Mouse (Mus musculus) monocyte, adult 2 months (primary cell): ENCODE results near the gene Gm20388.
A peak's percentile ranks its signal among the peaks of the same experiment; 100 is the strongest.

Experiments used
- DNase-seq, 2 experiments: peaks; one replicate each; pipeline ENCODE4 v3.0.0; 2022; ENCODE audit warnings: low spot score in 2 of 2, low read depth in 1 of 2

Gene Gm20388

DNA sequence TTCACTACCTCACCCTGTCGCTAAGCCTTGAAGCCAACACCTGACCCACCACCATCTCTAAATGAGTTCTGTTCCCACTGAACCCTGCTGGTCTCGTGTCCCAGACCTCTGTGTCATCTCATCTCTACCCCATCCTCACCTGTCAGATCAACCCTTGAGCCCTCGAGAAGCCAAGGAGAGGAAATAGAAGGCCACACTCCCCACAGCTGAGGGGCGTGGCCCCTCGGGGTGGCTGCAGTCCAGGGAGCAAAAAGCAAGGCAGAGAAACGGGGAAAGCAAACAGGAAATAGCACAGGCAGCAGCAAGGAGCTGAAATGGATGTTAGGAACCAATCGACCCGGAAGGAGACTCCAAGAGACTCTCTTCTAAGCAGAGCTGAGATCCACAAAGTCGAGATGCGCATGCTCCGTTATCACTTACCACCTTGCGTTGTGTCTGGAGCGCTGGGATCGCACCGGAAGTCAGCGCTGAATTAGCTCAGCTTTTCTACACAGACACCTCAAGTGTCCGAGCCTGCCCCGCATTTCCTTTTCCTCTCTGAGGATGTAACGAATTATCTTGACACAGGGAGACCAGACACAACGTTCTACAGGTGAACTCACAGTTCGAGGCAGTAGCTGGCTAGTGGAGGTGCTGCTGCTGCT is 3876.7 kb downstream of the Gm20388 start:
- DNase-seq: no peak

- DNase-seq: no peak
Observed at GRCm38 (mm10) chr8:123788416-123789170, 3878.0 kb downstream of the Gm20388 start.

DNA sequence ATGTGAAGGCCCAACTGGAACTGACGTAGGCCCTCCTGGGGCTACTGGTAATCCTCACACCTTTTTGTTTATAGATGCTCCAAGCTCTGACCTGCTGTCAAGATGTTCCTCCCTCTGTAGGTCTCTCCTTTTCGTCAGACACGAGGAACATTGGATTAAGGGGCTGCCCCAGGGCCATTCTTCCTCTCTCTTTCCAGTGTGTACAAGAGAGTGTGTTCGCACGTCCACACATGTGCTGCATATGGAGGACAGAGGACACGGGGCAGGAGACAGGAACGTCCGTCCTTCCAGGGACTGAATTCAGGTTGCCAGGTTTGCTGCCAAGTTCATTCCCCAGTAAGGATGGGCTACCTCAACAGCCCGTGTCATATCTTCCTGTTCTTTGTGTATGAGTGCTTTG is 3878.8 kb downstream of the Gm20388 start:
- DNase-seq: no peak

DNA sequence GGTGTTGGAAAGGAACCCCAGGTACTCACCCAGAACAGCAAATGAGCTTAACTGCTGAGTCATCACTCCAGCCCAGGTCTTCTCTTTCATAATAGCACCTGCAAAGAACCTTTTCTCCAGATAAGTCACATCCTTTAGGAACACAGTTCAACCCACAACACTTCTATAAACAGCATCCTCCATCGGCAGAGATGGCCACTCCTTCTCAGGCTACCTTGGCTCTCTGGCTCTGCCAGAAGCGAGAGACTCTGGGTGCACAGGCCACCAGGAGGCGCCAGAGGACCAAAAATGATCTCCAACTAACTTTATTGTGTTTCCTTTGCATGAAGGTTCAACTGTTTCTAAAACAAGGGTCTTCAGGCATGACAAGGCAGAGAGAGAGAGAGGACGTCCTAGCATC is 3879.3 kb downstream of the Gm20388 start:
- peak; percentile 31 to 60 for DNase-seq

DNA sequence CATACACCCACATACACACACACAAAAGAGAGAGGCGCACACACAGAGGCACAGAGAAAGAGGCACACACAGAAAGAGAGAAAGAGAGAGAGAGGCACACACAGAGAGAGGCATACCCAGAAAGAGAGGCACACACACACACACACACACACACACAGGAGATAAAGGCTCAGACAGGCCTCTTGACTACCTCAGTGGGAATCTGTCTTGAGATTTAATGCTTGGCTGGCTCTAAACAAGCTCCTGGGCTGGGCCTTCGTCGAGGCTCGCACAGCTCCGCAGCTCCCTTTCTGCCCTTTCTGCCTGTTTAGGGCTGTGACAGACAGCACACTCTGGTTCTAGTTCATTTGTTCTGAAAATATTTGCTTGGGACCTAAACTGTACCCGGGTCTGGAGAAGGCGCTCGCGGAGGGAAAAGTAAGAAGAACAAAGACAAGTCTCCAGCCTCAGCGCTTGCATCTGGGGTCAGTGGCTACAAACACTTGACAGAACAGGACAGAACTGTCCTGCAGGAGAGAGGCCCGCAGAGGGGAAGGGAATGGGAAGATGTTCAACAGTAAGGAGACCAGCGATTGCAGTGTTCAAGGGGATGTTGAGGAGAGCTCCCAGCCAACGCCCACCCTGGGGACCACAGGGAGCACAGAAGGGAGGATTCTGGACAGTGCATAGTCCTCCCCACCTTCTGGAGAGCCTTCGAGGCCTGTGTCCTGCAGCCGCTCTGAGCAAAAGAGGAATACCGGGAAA is 3880.6 kb downstream of the Gm20388 start:
- no peak for DNase-seq

GRCm38 (mm10) chr8:123791845-123792225 is 3881.2 kb downstream of the Gm20388 start:
- no peak for DNase-seq

DNA sequence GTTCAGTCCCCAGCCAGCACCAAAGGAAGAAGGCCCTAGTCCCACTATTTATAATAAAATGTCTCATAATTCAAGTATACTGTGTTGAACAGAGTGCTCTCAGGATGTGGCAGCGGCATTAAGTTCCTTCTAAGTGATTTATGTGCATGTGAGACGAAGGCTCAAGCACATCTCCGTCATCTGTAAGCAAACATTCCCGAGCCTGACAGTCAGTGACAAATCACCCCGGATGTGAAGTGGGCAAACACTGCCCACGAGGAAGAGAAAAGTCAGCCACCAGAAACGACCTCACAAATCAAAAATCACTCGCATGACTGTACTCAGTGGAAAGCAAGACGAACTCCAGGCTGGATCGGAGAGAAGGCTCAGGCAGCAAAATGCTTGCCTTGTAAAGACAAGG is 3883.3 kb downstream of the Gm20388 start:
- DNase-seq: no peak

DNA sequence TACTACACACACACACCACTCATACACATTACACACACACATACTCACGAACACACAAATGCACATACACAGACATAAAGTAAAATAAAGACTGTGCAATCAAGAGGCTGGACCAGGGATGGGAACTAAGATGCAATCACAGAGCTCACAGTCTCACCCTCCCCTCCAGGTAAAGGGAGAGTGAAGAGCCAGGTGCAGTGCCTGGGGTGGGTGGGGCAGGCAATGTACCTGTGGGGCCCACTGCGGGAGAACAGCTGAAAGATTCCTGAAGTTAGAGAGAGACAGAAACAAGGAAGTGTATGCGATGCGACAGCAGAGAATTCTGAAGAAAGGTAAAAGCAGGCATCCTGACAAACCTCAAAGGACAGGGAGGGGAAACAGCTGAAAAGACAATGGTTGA is 3884.1 kb downstream of the Gm20388 start:
- no peak for DNase-seq

DNA sequence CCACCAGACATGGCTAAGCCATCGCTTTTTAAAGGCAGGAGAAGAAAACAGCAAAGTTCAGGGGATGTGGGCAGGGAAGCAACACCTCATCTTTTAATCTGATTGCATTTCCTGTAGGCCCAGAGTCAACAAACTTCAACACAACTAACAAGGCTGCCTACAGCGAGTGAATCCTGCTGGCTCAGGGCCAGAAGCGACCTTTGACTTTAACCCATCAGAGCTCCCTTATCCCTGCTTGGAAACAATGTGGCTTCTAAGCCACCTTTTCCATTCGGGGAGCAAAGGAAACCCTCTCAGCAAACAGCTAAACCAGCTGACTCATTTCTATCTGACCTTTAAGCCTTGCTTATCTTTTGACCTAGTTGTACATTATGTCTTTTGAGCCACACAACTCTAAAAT is 3886.1 kb downstream of the Gm20388 start:
- DNase-seq: no peak

GRCm38 (mm10) chr8:123797928-123798327 is 3887.3 kb downstream of the Gm20388 start:
- no peak for DNase-seq

GRCm38 (mm10) chr8:123799434-123799833 is 3888.8 kb downstream of the Gm20388 start:
- no peak for DNase-seq

- DNase-seq: no peak
Observed at GRCm38 (mm10) chr8:123799885-123800284, 3889.2 kb downstream of the Gm20388 start.

- DNase-seq: no peak
Observed at GRCm38 (mm10) chr8:123800867-123801266, 3890.2 kb downstream of the Gm20388 start.

DNA sequence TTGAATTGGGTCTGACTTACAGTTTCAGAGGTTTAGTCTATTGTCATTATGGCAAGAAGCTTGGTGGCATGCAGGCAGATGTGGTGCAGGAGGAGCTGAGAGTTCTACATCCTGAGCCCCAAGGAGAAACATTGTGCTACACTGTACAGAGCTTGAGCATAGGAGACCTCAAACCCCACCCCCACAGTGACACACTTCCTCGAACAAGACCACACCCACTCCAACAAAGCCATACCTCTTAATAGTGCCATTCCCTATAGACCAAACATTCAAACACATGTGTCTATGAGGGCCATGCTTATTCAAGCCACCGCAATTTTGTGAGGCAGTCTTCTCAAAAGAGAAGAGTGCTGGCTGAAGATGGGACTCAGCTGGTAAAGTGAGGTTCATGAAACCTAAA is 3890.9 kb downstream of the Gm20388 start:
- no peak for DNase-seq

- DNase-seq: no peak
Observed at GRCm38 (mm10) chr8:123803639-123804038, 3893.0 kb downstream of the Gm20388 start.

GRCm38 (mm10) chr8:123804586-123804985 is 3893.9 kb downstream of the Gm20388 start:
- no peak for DNase-seq

DNA sequence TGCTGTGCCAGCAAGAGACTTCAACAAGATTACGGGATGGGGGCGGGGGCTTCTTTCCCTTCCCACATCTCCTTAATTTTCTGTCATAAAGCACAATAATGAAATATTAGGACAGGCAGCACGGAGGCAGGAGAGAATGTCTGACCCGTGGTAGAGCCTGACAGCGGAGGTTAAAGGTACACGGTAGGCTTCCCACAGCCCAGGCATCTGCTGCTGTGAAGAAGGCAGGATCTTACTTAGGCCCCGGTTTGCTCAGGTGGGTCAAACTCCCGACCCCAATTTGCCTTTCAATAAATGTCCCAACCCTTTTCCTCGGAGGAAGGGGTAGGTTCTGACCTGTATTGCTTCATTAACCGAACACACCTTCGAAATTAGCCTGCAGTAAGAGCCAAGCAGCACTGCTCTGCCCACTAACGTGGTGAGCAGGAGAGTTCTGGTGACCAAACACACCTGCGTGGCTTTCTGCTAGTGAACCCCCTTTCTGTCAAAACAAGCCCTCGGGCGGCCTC is 3894.6 kb downstream of the Gm20388 start:
- no peak for DNase-seq

DNA sequence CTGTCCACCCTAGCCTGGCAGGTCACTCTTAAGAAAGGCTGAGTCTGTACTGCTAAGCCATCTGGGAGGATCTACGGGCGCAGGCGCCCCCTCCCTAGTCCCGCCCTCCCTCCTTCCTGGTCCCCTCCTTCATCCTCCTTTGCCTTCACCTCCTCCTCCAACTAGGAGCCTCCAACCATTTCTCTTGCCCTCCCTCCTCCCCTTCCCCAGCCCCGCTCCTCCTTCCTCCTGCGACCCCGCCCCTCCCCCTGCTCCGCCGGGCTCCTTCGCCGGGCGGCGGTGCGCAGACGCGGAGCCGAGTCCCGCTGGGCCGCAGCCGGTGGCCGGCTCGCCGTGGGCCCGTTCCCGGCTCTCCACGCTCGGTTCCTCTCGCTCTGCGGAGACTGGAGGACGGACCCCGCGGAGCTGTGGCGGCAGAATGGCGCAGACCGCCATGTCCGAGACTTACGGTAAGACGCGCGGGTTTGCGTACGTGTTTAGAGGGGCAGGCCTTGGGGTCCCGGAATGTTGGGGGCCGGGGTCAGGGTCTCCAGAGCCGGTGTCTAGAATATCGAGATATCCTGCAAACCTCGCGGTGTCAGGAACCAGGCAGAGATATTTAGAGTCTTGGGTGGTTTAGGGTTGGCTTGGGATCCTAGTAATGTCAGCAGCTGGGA is 3895.2 kb downstream of the Gm20388 start, which contains the start of gene Rab4a:
Gene Rab4a, plus strand, starts transcription at position 268 of the 656 bp plus-strand sequence.
- no peak for DNase-seq

DNA sequence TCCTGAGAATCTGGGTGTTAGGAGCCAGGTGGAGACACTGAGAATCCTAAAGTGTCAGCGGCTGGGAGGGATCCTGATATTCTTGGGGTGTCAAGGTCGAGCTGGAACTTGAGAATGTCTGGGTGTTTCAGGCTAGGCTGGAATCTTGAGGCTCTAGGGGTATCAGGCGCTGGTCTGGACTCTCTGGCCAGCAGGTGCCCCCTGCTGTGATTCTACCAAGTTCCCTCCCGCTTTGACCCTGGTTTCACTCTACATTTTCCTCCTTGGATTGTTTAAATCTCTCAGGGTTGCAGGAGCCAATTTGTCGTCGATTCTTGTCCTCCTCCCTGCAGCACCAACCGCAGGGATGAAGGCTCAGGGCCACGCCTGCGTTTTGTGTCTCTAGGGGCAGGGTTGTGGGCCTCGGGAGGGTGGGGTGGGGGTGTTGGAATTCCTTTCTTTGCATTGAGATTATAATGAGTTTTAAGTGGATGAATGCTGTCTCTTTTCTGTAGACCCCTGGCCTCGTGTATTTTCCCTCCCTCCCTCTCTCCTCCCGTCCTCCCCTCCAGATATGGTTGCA is 3895.8 kb downstream of the Gm20388 start:
- DNase-seq: no peak

GRCm38 (mm10) chr8:123807024-123807431 is 3896.4 kb downstream of the Gm20388 start:
- DNase-seq: no peak
